Mouse (Mus musculus) adrenal gland, adult 2 months (tissue): ENCODE measurements at regions not wholly inside any gene's neighbourhood (a gene's known extent, or its start where the extent isn't known, plus 50 kb on each side); places are given as distances from the start of the nearest gene placed in this dataset.
A peak's percentile ranks its signal among the peaks of the same experiment; 100 is the strongest.

Experiments
- DNase-seq: peaks from one replicate; pipeline ENCODE4 v3.0.0; 2021
- microRNA-seq, 2 experiments: library from miRNA; unstranded; fragments of <30 nt; microRNA quantifications; one replicate each; pipeline ENCODE4 v1.2.0; 2021

GRCm38 (mm10) chr13:98579731-98580130 is 57.5 kb downstream of the Tmem174 start:
- DNase-seq: no peak

- DNase-seq: peak; percentile 7
Observed at GRCm38 (mm10) chr13:98578426-98579066, 58.7 kb downstream of the Tmem174 start.

- no peak for DNase-seq
Observed at GRCm38 (mm10) chr13:98576061-98576460, 61.1 kb downstream of the Tmem174 start.

DNA sequence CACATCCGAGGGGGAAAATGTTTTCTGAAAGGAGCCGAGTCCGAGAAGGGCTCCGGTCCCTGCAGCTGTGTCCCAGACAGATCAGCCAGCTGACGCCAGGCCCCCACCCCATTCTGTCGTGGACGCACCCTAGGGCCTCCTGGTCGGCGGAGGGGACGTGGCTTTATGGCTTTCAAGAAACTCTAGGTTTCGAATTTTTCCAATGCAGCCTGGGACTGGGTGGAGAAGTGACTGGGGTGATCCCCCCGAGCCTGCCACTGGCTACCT is 63.2 kb downstream of the Tmem174 start:
- DNase-seq: no peak

- DNase-seq: no peak
Observed at GRCm38 (mm10) chr13:98573261-98574056, 63.8 kb downstream of the Tmem174 start.

- peak; percentile 7 for DNase-seq
Observed at GRCm38 (mm10) chr13:98572581-98573260, 64.5 kb downstream of the Tmem174 start.

DNA sequence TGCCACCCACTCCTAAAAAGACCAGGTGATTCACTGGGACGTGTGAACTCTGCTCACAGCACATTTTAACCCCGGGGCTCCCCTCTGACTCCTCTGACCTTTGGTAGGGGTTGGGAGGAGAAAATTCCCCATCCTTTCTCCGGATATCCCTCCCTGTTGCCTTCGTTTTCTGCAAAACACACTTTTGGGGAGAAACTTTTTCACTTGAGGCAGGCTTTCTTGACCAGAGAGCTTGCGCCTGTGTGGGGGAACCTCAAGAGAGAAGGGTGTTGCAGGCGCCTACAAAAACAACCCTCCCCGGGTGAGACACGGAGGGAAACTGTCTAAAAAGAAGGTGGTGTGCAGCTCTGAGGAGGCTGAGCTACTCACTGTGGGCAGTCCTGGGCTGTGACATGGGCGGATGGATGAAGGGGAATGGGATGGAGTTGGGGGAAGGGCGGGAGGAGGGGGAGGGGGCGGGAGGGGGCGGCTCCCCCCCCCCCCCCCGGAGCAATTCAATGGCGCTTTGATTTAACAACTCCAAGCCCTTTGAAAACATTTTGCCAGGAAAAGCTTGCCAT is 65.1 kb downstream of the Tmem174 start:
- DNase-seq: no peak

DNA sequence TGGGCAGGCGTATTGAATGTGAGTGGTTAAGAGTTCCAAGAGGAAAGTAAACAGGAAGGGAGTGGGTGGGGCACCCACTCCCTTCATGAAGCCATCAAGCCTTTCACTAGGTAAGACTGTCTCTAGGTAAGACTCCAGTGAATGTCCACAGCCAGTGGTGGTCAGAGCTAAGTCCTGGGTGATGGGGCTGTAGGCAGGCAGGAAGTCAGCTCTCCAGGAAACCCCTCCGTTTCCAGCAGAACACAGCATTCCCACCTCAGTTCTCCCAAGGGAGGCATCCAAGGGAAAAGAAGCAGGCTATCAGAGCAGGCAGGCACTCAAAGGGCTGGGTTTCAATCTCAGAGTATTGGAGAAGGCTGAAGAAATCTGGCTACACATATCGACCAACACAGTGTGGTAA is 66.2 kb downstream of the Tmem174 start:
- DNase-seq: no peak

- DNase-seq: no peak
Observed at GRCm38 (mm10) chr13:98555693-98556092, 63.9 kb upstream of the Gm10320 start.

GRCm38 (mm10) chr13:98551471-98552020 is 59.7 kb upstream of the Gm10320 start:
- no peak for DNase-seq

DNA sequence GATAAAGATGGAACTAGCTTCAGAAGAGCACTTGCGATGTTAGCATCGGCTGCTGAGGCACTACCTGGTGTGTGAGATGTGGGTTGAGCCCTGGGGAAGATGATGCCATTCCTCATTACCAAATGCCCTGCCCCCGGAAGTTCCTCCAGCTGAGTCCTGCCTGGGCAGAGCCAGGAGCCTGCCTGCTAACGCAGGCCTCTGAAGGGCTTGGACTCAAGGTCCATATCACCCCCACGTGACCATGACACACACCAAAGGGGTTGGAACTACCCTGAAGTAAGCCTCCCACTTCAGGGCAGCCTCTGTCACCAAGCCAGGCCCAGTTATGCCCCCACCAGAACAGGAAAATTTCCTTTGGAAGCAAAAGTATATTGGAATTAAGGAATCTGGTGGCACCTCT is 55.4 kb upstream of the Gm10320 start:
- no peak for DNase-seq

GRCm38 (mm10) chr13:98546116-98546515 is 54.3 kb upstream of the Gm10320 start:
- DNase-seq: no peak

DNA sequence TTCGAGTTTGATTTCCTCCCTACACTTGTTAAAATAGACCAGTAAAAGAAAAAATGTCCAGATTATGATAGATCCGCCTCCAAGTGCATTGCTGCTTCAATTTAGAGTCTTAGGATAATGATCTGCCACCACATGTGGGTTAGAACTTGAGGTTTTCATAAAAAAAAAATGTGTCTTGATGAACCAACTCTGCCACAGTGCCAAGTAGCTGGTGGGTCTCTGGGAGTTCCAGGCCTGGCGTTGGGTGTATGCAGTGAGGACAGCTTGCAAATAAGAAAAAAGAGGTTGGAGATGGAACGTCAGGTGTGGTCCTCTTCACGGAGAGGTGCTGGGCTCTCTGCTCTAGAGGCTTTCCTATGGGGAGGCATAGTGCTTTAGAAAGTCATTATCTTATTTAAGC is 53.6 kb upstream of the Gm10320 start:
- no peak for DNase-seq

DNA sequence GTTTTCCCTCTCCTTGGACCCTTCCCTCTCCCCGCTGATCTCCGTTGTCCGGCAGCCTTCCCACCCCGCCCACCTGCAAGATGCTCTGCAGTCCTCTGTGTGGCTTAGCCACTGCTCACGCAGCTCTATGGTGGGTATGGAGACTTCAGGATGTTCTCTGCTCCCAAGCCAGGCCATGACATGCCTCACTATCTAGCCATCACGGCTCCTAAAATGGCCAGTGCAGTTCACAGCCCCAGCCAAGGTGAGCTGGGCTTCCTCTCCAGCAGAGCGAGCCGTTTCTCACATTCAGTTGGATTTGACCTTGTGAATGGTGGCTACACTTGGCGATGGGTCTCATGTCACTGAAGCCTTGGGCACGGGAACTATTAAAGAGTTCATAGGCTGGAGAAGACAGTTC is 52.2 kb upstream of the Gm10320 start:
- no peak for DNase-seq

Small RNA genes lying in the stretch of these regions (microRNA-seq; reads per million reads assigned to microRNA genes)
- 0 reads per million in 2 experiments for gene Gm22698
